Mouse (Mus musculus) heart, postnatal 0 days (tissue): ENCODE measurements at regions not wholly inside any gene's neighbourhood (a gene's known extent, or its start where the extent isn't known, plus 50 kb on each side); places are given as distances from the start of the nearest gene placed in this dataset.

Source experiments
- ATAC-seq: fragments of 200-750 bp; cut with Nextera tagmentation; 2 replicates; pipeline ENCODE4 v1.8.0; 2017; ENCODE audit warnings: low read depth, moderate number of reproducible peaks, moderate library complexity; ENCODE audit not compliant: insufficient read depth
- DNase-seq: peaks from one replicate; pipeline ENCODE4 v3.0.0-alpha.2; 2016; ENCODE audit warnings: low spot score
- H3K27ac ChIP-seq: fragments of 300-500 bp; sonication (generic); 2 replicates; pipeline ENCODE4 v1.5.1; 2014; ENCODE audit warnings: low read depth, mild to moderate bottlenecking
- H3K27me3 ChIP-seq: fragments of 300-500 bp; sonication (generic); 2 replicates; pipeline ENCODE4 v1.6.1; 2014; ENCODE audit warnings: low read length, mixed read lengths; ENCODE audit not compliant: control insufficient read depth, insufficient read depth
- H3K36me3 ChIP-seq: fragments of 300-500 bp; sonication (generic); replicated peaks from 2 replicates; pipeline ENCODE4 v1.6.1; 2014; ENCODE audit warnings: low read length, mixed read lengths; ENCODE audit not compliant: control insufficient read depth, insufficient read depth
- H3K4me1 ChIP-seq: fragments of 300-500 bp; sonication (generic); 2 replicates; pipeline ENCODE4 v1.6.1; 2014; ENCODE audit warnings: antibody characterized with exemption; ENCODE audit not compliant: control insufficient read depth, insufficient read depth
- H3K4me2 ChIP-seq: fragments of 300-500 bp; sonication (generic); 2 replicates; pipeline ENCODE4 v1.6.1; 2014; ENCODE audit warnings: low read depth, mild to moderate bottlenecking, low read length, moderate library complexity
- H3K4me3 ChIP-seq: fragments of 300-500 bp; sonication (generic); 2 replicates; pipeline ENCODE4 v1.5.1; 2014; ENCODE audit warnings: low read depth, low read length
- H3K9ac ChIP-seq: fragments of 300-500 bp; sonication (generic); replicated peaks from 2 replicates; pipeline ENCODE4 v1.6.1; 2014; ENCODE audit warnings: low read depth, low read length, mixed read lengths
- H3K9me3 ChIP-seq: fragments of 300-500 bp; sonication (generic); replicated peaks from 2 replicates; pipeline ENCODE4 v1.6.1; 2016; ENCODE audit warnings: low read length; ENCODE audit not compliant: control insufficient read depth
- CTCF ChIP-seq: IDR thresholded peaks from 2 replicates; pipeline ENCODE4 v1.5.1; 2016; ENCODE audit warnings: antibody characterized with exemption, control low read depth, low read depth
- EP300 ChIP-seq: IDR thresholded peaks from 2 replicates; pipeline ENCODE4 v1.6.1; 2016; ENCODE audit warnings: antibody characterized with exemption, low read depth
- WGBS: fragments of 180-500 bp; shearing (Covaris S2); extraction: QIAGEN DNeasy Blood & Tissue Kit; methylation state at CpG from one replicate; pipeline ENCODE4 v1.1.7; 2014; 5-methylcytosine and 5-hydroxymethylcytosine counted together

GRCm38 (mm10) chr4:137216908-137217497, 60.3 kb upstream of the Wnt4 start:
- ATAC-seq (no peak), DNase-seq (no peak)
- Histone ChIP-seq H3K9ac (no peak overlapping the region), H3K9me3 (0 out of 2 replicates have a peak, but pooled peaks cover 6% of the 10 kb centered on the region), H3K27me3 (no peaks in the 10 kb centered on the region), H3K27ac (no peak overlapping the region), H3K4me1 (0 out of 2 replicates have a peak, but pooled peaks cover under 1% of the 10 kb centered on the region), H3K36me3 (no peaks in the 10 kb centered on the region), H3K4me3 (no peak overlapping the region), H3K4me2 (no peak overlapping the region)
- WGBS: 61% methylated on average over 9 of the region's 9 CpGs
- TF ChIP-seq EP300: no peak
- no peak for TF ChIP-seq CTCF

- no peak for DNase-seq
- Histone ChIP-seq H3K4me3 (no peak overlapping the region), H3K9me3 (no peaks in the 10 kb centered on the region), H3K27me3 (peaks cover 4% of the 10 kb centered on the region; the same call in 1 of the 2 replicates), H3K4me2 (no peak overlapping the region), H3K27ac (no peak overlapping the region), H3K36me3 (no peaks in the 10 kb centered on the region), H3K4me1 (0 out of 2 replicates have a peak, but pooled peaks cover 5% of the 10 kb centered on the region), H3K9ac (no peak overlapping the region)
- TF ChIP-seq CTCF: no peak
- no peak for TF ChIP-seq EP300
- WGBS: 69% methylated on average over 8 of the region's 8 CpGs
- ATAC-seq: no peak
Observed at GRCm38 (mm10) chr4:137214573-137214972, 62.7 kb upstream of the Wnt4 start.

- no peak for ATAC-seq
- Histone ChIP-seq H3K4me3 (no peak overlapping the region), H3K27me3 (peaks cover 4% of the 10 kb centered on the region; the same call in 1 of the 2 replicates)
Observed at GRCm38 (mm10) chr4:137212846-137213245, 64.4 kb upstream of the Wnt4 start.

GRCm38 (mm10) chr4:137212106-137212505, 65.2 kb upstream of the Wnt4 start:
- no peak overlapping the region for H3K4me3 ChIP-seq
- no peaks in the 10 kb centered on the region for H3K36me3 ChIP-seq
- H3K27ac ChIP-seq: no peak overlapping the region
- H3K4me1 ChIP-seq: 0 out of 2 replicates have a peak, but pooled peaks cover 5% of the 10 kb centered on the region
- no peak for DNase-seq
- no peak overlapping the region for H3K4me2 ChIP-seq
- no peaks in the 10 kb centered on the region for H3K9me3 ChIP-seq
- no peak overlapping the region for H3K9ac ChIP-seq
- ATAC-seq: no peak
- 26% methylated on average over 14 of the region's 14 CpGs for WGBS
- TF ChIP-seq CTCF (no peak), EP300 (no peak)
- H3K27me3 ChIP-seq: peaks cover 4% of the 10 kb centered on the region; the same call in 1 of the 2 replicates

More at GRCm38 (mm10) chr4:137212846-137213245, 64.4 kb upstream of the Wnt4 start:
- WGBS: 48% methylated on average over 9 of the region's 9 CpGs
- Histone ChIP-seq H3K4me1 (0 out of 2 replicates have a peak, but pooled peaks cover 5% of the 10 kb centered on the region), H3K36me3 (no peaks in the 10 kb centered on the region), H3K9me3 (no peaks in the 10 kb centered on the region), H3K27ac (no peak overlapping the region), H3K4me2 (no peak overlapping the region), H3K9ac (no peak overlapping the region)
- TF ChIP-seq CTCF: no peak
- no peak for TF ChIP-seq EP300
- DNase-seq: no peak

GRCm38 (mm10) chr4:137211288-137211687, 66.0 kb upstream of the Wnt4 start:
- Histone ChIP-seq H3K4me2 (no peak overlapping the region), H3K27ac (no peak overlapping the region), H3K9me3 (no peaks in the 10 kb centered on the region), H3K36me3 (no peaks in the 10 kb centered on the region), H3K4me3 (no peak overlapping the region), H3K27me3 (peaks cover 4% of the 10 kb centered on the region; the same call in 1 of the 2 replicates), H3K4me1 (0 out of 2 replicates have a peak, but pooled peaks cover 5% of the 10 kb centered on the region), H3K9ac (no peak overlapping the region)
- no peak for DNase-seq
- ATAC-seq: no peak
- TF ChIP-seq EP300 (no peak), CTCF (no peak)
- WGBS: 71% methylated on average over 4 of the region's 4 CpGs
